Mouse (Mus musculus) activated CD4-positive, CD25-positive, alpha-beta regulatory T cell, adult 4 months (primary cell): Measurements from ENCODE around the gene Tssk2. TPM values are rescaled to one million over a fixed set of nuclear protein-coding genes. Genes with fewer than 3 reads are reported as not detected.
A peak's percentile ranks its signal among the peaks of the same experiment; 100 is the strongest.

Experiments used
- ATAC-seq: one replicate; pipeline ENCODE4 v1.8.0; 2017
- polyA plus RNA-seq, 2 experiments: library from polyadenylated mRNA; unstranded; fragments of 100-300 nt; shearing (Covaris generic); gene quantifications; one replicate each; pipeline ENCODE4 v1.2.1; 2017

The Tssk2 gene
- polyA plus RNA-seq, 2 experiments from 2014 or later = not detected

- ATAC-seq = peak; percentile 100
Measured at GRCm38 (mm10) chr16:17911052-17911595, 12.7 kb downstream of the Tssk2 start, which contains the start of gene Ess2. Ess2 (minus strand) TSS chr16:17911348.

- ATAC-seq = no peak
Measured at GRCm38 (mm10) chr16:17914307-17915249, 16.1 kb downstream of the Tssk2 start, which contains the start of gene Gsc2. Gsc2 (minus strand) TSS chr16:17915059.

DNA sequence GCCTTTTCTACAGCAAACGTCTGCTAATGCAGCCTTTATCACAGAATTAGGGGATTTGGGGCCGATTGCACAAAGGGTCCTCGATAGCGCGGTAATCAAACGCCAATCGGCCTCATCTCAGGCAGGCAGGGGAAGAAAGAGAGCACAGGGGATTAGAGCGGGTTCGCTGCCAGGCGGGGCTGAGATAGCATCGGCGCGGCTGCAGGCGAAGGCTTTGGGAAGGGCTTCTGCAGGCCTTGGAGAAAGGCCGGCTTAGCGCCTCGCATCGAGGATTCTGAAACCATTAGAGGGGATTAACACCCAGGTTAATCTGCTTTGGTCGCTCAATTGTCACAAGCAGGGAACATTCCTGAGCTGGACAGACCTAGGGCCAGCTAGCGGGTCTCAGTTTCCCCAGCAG is 22.1 kb downstream of the Tssk2 start:
- no peak for ATAC-seq

GRCm38 (mm10) chr16:17921325-17922162 is 23.1 kb downstream of the Tssk2 start:
- peak; percentile 95 for ATAC-seq

DNA sequence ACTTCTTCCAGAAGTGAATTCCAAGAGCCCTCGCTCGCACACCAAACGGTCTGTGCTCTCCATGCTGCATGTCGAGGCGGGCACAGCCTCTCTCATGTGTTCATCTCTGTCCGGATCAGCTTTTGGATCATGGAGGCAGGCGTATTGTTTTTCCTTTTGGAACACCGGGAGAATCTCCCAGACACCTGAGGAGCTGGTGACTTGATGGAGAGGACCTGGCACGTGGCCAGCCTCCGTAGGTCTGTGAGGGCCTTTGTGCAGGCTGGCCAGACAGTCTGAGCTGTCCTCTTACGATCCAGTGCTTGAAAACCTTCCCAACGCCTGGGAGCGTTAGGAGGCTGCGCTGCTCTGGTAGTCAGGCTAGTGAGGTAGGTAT is 23.7 kb downstream of the Tssk2 start:
- ATAC-seq = no peak

DNA sequence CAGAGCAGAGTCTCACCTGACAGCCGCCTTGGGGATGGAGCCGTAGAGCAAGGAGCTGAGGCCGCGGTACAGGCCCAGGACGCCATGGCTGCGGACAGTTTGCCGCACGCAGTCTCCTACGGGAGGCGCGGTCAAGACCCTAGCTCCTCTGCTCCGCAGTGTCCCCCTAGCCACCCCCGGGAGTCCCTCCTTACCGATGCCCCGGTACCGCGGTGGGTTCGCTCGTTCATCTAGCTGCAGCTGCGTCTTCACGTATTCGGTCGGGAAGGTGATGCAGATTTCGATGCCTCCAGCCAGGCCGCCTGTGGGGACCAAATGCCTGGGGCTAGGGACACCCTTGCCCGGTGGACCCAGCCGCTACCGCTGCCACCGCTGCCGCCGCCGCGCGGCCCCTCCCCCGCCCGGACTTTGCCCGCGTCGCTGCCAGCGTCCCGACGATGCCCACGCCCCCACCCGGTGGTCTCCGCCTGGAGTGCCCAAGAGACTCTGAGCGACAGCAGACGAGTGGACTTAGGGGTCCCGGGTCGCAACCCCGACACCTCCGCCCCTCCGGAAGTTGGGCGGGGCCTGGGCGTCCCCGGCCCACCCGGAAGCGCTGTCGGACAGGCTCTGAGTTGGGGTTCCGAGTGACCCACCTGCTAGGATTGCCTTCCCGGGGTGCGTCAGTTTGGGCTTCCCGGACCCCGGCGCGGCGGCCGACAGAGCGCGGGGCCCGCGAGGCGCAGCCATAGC is 29.1 kb downstream of the Tssk2 start:
- ATAC-seq = peak; percentile 19

- ATAC-seq = peak; percentile 25
Measured at GRCm38 (mm10) chr16:17928087-17928580, 29.7 kb downstream of the Tssk2 start, which contains the start of gene Slc25a1. Slc25a1 (minus strand) TSS chr16:17928219.

- ATAC-seq = peak; percentile 92
Measured at GRCm38 (mm10) chr16:17928627-17929104, 30.2 kb downstream of the Tssk2 start.

DNA sequence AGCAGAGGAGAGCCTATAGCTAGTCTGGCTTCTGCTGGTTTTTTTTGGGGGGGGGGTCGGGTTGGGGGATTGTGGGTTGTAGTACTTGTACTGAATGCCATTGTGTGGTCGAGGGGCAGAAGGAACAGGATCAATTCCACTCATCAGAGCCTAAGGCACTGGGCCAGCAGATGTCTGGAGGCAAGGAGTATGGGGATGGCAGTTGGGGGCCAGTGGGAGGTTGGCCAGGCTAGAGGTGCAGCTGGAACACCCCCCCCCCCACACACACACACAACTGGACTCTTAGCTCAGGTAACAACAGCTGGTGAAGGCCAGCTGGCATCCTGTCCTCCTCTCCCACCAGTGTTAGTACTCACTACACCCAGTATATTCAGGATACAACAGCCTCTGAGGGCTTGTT is 30.8 kb downstream of the Tssk2 start:
- ATAC-seq = no peak

- no peak for ATAC-seq
Measured at GRCm38 (mm10) chr16:17929631-17930030, 31.2 kb downstream of the Tssk2 start.

GRCm38 (mm10) chr16:17931906-17932460 is 33.5 kb downstream of the Tssk2 start:
- ATAC-seq = no peak

- no peak for ATAC-seq
Measured at GRCm38 (mm10) chr16:17933594-17934444, 35.4 kb downstream of the Tssk2 start.

DNA sequence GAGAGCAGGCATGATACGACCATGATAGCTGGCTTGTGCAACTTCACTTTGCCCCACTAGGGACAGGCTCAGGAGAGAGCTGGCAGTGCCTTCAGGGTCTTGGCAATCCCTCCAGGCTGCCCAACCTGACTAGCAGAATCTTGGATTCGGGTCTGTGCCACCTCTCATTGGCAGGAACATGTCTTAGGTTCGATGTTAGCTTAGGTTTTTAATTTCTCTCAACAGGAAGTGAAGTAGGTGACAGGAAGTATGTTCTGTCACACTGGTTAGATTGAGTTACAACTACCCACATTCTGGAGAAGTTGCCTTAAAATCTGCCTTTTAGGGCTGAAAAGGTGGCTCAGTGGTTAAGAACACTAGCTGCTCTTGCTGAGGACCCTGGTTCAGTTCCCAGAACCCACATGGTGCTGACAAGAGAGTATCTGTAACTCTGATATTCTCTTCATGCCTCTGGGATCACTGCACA is 36.0 kb downstream of the Tssk2 start:
- peak; percentile 35 for ATAC-seq

DNA sequence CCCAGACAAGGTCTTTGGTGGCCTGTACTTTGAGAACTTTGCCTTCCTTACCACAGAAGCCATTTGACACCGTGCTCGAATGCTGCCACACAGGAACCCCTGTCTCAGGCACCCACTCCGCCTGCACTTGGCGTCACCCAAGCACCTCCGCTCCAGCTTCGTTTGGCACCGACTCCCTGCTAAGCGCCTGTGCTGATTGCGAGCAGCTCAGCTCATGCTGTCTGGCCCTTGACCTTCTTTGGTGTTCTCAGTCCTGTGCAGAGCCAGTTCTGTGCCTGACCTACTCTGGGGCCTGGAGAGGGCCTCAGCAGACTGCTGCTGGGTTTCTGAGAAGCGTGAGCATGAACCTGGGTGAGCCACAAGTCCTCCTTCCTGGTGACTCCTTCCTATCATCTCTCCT is 38.3 kb downstream of the Tssk2 start:
- ATAC-seq = no peak

GRCm38 (mm10) chr16:17938187-17938586 is 39.8 kb downstream of the Tssk2 start:
- no peak for ATAC-seq

DNA sequence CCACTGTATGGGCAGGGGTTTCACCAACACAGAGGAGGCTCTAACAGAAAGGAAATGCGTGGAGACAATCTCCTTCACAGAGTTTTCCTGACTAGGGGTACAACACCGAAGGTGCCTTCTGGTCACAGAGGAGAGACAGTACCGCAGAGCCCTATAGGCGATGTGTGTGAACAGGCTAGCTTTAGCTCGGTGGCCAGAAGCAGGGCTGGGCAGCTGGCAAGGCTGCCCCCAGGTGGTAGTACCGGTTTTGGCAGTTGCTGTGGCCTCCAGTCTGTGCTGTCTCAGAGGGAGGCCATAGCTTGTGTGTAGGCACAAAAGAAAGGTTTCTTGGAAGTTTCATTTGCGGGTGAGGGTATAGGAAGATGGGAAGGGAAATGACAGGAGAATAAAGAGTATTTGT is 40.4 kb downstream of the Tssk2 start:
- ATAC-seq = peak; percentile 87

DNA sequence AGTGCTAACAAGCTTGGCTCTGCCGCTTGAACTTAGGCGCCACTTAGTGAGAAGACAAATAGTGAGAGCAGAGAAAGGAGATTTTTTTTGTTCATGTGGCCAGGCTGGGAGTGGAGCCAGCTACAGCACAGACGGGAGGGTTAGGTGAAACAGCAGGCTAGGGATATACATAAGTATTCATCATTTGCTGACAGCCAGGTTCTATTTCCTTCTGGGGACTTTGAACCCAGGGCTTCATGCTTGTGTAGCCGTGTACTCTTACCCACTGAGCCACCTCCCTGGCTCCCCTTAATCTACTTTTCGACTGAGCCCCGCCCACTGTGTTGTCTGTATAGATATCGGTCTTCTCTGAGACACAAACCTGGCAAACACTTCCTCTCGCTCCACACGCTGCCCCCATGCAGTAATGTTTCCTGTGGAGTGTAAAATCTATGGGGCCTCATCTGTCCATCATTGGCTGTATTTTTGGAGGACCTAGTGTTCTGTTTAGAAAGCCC is 40.9 kb downstream of the Tssk2 start:
- no peak for ATAC-seq

GRCm38 (mm10) chr16:17943466-17943865 is 45.0 kb downstream of the Tssk2 start:
- ATAC-seq = no peak

- no peak for ATAC-seq
Measured at GRCm38 (mm10) chr16:17945081-17945831, 46.8 kb downstream of the Tssk2 start.
